Mouse (Mus musculus) layer of hippocampus, postnatal 25 days (tissue): ENCODE measurements around the gene Megf6. TPM values are rescaled to one million over a fixed set of nuclear protein-coding genes. Genes with fewer than 3 reads are reported as not detected.
A peak's percentile ranks its signal among the peaks of the same experiment; 100 is the strongest.

Experiments used
- DNase-seq, 2 experiments: peaks; one replicate each; pipeline ENCODE4 v3.0.0; 2022; ENCODE audit warnings: mixed read lengths in 2 of 2, low spot score in 1 of 2; ENCODE audit errors: extremely low spot score in 1 of 2
- total RNA-seq, 2 experiments: library from RNA; stranded (reverse); gene quantifications; 2 replicates each; pipeline ENCODE4 v1.2.3; 2021

Gene Megf6
- total RNA-seq, 2 experiments from 2014 or later = 4.9 to 5.6 TPM

DNA sequence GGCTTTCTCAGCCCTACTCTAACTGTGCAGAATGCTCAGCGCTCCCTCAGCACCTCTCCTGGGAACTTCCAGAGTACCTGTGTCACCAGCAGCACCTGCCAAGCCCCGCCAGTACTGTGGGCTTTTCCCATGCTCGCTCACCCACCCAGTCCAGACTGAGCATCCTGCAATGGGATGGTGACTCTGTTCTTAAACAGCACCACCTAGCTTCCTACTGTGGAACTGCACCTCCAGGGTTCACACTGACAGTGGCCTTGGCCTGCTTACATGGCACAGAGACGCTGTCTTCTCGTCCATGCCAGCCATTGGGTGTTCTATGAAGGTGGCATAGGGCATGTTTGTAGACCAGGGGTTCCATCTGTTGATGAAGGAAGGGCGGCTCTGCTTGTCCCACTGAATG, 11.5 kb upstream of the Megf6 start:
- peak; percentile 78 to 87 for DNase-seq

DNA sequence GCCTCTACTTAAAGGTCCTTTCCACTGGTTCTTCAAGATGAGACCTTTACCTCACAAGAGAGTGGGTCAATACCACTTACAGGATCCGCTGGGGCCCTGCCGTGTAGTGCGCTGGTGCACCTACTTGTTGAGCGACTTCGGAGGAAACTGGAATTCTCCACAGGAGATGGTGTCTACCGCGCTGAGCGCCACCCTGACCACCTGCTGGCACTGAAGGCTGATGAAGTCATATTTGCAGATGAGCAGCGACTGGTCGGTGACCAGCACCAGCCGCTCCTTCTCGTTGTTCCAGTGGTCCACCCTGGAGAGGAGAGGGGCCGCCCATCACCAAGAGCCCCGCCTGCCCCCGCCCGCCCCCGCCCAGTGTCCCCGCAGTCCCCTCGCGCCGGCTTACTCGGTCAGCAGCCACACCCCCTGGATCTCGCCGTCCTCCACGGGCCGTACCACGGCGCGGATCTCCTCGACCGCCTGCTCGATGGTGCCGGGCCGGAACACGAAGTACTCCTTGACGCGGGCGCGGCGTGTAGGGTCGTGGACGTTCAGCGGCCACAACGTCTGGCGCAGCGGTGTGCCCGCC, 10.5 kb upstream of the Megf6 start:
- no peak for DNase-seq

DNA sequence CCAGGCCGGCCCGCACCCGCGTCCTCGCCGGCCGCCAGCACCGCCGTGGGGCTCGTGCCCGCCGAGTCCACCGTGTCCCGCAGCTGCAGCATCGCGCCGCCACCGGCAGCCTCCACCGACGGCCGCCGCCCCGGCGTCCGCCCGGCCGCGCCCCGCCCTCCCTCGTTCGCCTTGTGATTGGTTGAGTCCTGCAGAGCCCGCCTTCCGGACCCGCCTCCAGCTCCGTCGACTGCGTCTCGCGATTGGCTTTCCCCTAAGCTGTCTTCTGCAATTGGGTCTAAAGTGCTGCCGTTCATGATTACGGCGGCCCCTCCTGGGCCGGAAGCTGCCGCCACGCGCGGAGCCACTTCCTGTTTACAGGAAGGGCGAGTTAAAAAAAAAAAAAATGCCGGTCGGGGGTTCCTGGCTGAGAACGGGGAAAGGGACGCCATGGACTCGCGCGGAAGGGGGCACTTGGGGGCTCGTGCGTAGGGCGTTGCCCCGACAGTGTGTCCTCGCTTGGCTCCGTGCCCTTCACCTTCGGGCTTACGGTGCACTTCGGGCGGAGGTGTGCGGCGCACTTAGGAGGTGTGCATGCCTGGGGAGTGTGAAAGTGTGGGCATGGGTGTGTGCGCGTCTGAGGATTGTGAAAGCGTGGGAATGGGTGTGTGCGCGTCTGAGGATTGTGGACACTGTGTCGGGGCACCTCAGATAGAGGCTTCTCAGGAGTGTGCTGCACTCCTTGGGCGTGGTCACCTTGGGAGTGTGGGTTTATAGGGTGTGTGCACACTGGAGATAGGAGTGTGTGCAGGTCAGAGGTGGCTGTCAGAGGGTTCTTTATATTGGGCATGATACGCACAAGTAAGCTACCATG, 9.8 kb upstream of the Megf6 start, which contains the start of gene Tprgl:
Gene Tprgl, minus strand, starts transcription at position 129 of the 853 bp plus-strand sequence.
- DNase-seq = peak; percentile 88 to 89

DNA sequence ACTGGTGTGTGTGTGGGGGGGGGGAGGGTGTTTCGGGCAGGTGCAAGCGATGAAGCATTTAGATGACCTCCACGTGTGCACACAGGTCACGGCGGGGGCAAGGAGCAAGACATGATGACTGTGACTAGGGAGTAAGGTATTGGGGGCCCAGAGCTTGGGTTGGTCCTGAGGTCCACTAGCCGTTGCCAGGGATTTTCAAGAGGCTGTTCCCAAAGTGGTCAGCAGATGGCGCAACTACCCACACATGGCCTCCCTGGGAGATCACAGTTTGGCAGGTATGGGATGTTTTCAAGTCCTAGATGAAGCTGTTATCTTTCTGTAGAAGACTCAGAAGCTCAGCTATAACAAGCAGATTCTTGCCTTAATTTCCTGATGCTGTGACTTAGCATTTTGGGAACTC, 7.2 kb upstream of the Megf6 start:
- DNase-seq = peak; percentile 52 to 89

DNA sequence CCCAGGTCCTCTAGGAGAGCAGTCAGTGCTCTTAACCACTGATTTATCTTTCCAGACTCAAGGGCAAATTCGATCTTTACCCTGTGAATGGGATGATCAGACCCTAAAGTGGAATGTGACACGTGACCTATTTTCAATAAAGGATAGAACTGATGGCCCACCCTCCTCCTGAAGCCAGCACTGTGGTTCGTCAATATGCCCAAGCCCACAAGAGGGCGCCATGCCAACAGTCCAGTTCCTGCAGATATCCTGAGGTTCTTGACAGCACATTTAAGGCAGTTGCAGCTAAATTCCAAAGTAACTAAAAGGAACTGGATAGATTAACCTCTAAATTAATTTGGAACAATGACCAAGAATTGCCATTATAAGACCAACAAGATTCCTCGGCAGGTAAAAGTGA, 3.5 kb upstream of the Megf6 start:
- peak in 1 of 2 experiments; percentile 73 for DNase-seq

DNA sequence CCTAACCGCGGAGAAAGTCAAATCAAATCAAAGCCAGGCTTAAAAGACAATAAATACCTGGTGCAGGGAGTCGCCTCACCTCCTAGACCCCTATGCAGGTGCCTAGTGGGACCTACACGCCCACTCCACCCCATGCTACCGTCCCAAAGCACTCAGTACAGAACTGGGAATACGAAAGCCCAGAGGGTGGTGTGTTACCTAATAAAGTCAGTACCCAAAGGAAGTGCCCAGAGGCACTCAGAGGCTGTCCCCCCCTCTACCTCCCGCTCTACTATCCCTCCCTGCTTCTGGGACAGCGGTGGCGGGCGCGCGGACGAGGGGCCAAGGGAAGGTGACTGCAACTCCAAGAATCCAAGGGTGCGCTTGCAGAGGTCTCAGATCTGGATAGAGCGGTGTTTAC, 509 bp upstream of the Megf6 start:
- DNase-seq = no peak

DNA sequence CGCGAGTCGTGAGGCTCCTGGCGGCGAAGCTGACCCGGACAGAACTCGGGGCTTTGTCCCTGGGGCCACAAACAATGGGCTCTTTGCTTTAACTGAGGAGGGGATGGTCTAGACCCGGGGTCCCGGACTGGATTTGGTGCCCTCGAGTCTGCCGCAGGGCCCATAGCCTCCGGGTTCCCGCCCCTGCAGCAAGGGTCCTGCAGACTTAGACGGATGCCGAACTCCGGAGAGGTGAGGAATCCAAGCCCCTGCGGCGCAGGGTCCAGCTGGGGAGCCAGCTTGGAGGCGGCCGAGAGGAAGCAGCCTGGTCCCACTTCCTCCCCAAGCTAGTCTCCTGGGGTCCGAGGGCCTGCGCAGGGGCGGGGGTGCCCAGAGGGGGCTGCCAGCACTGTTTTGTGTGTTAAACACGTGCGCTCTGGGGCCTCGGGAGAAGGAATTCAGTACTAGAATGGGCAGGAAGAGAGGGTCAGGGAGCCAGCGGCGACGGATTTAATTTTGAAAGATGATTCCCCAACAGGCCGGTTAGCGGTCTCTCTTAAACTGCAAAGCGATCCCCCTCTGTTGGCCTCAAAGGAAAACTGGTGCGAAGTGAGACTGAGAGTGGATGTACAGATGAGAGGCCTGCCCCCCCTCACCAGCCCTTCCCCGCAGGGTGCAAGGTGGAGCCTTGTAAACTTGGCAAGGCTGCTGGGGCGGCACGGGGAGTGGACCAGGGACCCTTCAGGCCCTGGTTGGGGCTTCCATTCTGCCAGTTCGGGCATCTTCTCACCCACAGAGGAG, 811 bp downstream of the Megf6 start:
- DNase-seq = no peak

DNA sequence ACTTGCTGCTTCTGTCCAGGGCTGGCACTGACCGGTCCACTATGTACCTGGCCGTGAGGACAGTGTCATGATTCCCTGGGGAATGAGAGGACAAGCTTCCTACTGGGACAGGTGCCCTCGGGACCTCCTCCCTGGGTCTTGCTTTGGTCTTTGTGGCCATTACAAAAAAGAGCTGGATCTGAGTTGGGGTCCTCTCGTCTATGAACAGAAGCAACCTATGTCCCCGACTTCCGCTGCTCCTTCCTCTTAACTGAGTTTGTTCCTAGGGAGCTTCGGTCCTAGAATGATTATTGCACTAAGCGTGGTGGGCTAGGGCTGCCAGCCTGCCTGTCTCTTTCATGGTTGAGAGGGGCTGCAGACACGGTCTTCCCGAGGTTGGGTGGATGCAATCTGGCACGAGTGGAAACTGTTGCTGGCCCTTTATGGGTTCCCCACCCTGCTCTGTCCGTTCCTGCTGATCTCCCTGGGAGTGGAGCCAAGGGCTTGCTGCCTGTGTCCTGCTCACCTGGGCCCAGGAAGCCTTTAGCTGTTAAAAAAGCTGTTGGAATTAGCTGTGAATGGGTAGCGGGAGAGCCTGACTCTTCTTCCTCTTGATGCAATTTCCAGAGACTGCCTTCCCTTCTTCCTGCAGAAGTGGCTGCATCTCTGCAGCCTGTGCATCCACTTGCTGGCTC, 1.5 kb downstream of the Megf6 start:
- DNase-seq = no peak

DNA sequence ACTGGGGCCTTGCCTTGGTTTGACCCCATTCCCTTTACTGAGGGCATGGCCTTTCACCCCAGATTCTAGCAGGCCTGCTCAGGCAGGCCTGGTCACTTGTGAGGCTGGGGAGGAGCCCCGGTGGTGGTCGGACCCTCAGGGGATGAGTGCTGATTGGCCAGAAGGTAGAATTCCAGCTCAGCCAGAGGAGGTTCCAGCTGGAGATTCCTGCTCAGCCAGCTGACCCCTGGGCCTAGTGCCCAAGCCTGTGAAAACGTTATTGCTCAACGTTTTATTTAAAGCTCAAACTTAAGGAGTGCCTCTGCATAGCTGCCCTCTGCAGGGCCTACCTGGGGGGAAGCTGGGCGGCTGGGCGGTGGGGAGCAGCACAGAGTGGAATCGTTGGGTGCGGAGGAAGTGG, 6.7 kb downstream of the Megf6 start:
- DNase-seq = no peak

DNA sequence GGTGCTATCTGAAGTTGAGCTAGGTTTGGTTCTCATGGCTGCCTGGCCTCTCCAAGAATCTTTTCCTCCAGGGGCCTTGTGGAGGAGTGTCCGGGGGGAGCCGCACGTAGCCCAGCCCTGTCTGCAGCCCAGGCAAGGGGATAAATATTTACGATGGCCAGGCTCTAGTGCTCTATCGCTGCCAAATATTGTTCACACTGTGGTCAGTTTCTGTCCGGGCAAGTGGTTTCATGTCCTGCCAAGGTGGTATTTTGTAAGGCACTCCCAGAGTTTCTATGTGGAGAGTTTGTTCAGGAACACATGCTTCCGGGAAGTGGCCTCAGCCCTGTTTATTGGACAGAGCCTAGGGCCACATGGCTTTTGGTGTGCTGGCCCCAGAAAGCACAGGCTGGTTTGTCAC, 10.5 kb downstream of the Megf6 start:
- DNase-seq = no peak

DNA sequence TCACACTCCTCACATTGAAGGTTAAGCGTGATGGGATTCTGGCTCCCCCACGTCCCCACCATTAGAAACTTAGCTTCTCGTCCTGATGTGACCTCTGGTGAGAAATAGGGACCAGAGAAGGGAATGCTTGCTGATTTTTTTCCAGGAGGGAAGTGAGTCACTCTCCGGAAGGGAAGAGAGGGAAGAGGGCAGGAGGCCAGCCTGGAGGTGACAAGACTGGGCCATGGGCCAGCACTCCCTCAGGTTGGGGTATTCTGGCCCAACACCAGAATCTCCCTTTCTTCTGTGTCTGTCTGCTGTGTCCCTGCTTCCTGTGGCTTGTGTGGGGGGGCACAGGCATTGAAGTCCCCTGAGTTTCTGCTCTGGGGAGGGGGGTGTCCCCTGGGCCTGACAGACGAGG, 13.0 kb downstream of the Megf6 start:
- DNase-seq = no peak

DNA sequence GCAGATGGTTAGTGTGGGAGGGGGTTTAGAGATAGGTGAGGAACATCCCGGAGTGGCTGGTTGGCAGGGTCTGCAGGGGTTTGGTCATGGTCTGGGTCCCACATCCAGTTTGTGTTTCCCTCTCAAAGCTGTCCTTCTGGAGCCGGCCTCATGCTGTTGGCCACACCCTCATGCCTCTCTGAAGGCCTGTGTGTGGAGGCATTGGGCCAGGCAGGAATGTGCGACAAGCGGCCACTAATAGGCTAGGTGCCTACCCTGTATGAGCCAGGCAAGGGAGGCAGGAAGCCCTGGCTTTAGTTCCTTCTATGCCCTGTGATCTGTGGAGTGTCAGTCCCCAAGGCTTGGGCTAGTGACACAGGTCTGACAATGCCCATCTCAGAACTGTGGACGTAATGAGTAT, 14.5 kb downstream of the Megf6 start:
- no peak for DNase-seq

DNA sequence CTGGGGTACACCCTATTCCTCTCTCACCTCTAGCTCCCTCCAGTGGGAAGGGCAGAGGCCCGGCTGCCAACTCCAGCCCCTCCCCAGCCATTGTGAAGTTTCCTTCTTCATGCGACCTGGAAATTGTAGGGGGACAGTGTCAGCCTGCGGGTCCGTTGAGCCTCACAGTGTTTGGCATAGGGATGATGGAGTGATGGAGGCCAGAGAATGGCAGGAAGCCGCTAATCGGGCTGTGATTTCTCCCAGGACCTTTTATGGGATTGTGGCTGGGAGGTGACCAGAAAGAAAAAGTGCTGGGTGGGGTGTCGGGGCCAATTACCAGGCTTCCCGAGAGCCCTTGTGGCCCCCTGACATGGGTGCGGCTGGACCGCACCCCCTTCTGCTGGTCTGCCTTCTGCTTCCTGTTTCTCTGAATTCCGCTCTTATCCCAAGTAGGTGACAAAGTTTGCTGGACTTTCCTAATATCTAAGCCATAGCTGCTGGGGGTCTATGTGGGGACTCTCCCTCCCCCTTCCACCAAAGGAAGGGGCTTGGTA, 15.5 kb downstream of the Megf6 start:
- DNase-seq = no peak

DNA sequence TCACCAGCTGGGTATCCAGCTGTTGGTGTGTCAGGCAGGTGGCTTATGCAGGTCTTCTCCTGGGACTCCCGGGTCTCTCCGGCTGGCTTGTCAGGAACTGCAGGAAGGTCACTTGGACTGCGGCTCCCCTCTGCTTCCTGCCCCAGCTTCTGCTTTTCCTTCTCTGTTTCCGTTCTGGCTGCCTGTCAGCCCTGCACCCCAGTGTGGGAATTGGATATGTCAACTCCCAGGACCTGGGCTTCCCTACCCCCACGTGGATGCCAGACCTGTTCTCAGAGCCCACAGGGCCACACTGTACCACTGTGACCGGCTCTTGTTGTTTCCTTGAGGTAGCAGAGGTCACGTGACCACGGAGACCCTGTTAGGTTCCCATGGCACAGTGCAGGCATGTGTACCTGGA, 18.4 kb downstream of the Megf6 start:
- DNase-seq = no peak

DNA sequence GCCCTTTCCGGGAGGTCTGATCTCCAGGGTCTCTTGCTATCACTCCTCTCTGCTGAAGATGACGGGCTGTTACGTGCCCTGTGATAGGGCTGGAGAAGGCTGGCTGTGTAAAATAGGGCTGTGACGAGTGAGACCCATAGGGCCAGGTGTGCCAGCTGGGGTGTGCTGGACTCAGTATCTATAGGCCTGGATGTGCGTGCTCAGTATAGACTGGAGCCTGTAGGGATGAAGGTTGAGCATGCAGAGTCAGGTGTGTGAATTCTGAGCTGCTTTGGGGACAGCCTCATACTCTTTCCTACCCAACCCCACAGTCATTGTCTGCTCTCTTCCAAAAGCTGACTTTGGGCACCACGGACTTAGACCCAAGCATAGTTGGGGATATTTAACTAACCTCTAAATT, 27.4 kb downstream of the Megf6 start:
- DNase-seq = no peak

DNA sequence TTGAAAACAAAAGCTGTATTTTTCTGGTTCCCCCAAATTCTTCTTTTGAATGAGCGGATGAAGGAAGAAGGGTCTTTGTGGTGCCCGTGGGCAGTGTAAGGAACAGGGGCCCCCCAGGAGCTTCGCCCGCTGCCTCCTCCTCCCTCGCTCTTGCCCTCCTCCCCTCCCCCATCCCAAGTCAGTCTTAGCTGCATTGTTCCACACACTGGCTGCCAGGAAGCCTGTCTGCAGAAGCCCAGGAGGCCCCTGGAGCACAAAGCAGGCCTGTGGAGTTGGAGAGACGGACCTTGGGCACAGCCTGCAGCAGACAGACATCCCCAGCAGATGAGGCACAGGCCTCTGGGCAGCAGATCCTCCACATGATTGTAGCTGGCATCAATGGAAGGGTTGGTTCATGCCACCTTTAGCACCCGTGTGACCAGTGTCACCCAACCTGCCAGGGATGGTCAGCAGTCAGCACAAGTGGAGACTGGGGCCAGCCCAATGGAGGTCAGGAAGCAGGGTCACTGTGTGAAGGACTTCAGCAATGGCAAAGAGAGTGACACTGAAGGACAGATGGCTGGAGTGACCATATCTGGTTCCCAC, 27.9 kb downstream of the Megf6 start:
- DNase-seq = no peak

DNA sequence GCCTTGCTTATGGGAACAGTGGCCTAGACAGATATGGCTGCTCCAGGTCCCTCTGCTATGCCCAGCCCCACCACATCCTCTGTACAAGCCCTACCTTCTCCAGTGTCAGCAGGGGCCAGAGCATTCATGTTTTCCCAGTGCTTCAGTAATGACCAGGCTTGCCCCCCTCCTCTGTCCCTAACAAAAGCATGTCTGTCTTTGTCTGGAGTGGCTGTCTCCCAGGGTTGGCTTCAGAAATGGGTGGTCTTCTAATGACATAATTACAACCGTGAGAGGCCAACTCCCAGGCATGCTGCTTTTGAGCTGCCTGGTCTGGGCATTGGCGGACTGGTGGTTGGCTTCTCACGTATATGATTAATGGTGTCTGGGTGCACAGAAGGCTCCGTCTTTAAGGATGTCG, 31.0 kb downstream of the Megf6 start:
- no peak for DNase-seq

DNA sequence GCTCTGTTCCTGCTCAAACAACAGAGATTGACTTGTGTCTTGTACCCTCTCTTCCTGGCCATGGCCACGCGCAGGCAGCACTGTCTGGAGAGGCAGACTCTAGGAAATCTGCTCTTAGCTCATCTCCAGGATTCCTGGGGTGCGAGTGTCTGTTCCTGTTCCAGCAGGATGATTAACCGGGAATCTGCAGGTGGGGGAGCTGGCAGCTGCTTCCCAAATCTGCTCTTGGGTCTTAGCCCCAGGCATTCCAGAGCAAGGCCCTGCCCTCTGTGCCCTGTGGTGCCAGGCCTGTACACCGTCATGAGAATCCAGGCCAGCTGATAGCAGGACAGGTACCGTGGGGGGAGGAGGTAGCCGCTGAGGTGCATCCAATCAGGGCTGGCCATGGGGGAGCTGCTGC, 34.0 kb downstream of the Megf6 start:
- DNase-seq = no peak

DNA sequence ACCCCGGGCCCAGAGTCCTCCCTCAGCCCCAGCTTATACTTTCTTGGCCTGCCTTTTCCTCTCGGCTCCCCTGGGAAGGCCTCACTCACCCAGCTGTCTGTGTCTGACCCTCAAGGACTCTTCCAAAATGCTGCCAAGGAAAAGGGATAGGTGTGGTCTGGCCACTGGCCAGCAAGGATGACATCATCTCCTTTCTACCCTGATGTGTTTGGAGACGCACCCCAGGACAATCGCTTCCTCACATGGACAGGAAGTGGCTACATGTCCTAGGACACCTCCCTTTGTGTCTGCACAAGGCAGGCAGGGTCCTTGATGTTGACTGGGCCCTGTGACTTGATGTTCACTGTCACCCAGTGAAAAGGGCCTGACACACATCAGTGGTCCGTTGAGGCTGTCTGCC, 34.9 kb downstream of the Megf6 start:
- no peak for DNase-seq

DNA sequence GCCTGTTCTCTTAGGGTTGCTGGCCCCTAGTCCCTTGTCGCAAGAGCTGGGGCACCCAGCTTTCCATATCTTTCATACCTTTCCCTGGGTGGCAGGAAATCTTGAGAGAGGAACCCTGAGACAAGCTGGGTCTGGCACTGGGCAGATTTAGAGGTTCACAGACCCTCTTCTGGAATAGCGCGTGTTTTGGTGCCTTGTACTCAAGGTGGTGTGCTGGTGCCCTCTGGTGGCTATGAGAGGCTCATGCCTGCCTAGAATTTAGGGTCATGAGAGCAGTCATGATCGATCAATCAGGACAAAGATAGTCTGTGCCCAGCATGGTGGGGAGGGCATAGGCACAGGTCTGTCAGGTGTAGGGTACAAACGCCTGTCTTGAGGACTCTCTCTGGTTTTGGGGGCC, 36.7 kb downstream of the Megf6 start:
- peak; percentile 53 to 77 for DNase-seq
